Mouse (Mus musculus): Measurements from ENCODE around the gene Hoxb8. TPM values are rescaled to one million over a fixed set of nuclear protein-coding genes. Genes with fewer than 3 reads are reported as not detected.

The Hoxb8 gene
- polyA plus RNA-seq, 2 experiments, result 0.43 to 2.1 TPM

GRCm38 (mm10) chr11:96295092-96295835 lies 13.6 kb downstream of the Hoxb8 start:
- TF ChIP-seq POLR2A (IDR thresholded peaks at IDR 0.05; ENCODE audit: borderline replicate concordance, extremely low read depth, insufficient read depth, insufficient read length), result no peak
- Histone ChIP-seq H3K36me3 (ENCODE audit: control insufficient read depth, insufficient read depth, low read length) (no peaks in the 10 kb centered on the region), H3K9me3 (ENCODE audit: control insufficient read depth, low read length) (no peaks in the 10 kb centered on the region), H3K4me1 (ENCODE audit: control insufficient read depth, insufficient read depth, low read length) (no peaks in the 10 kb centered on the region), H3K4me2 (replicated peaks; ENCODE audit: low read depth, low read length, severe bottlenecking) (0 out of 2 replicates have a peak overlapping the region, but pooled peaks have one; percentile 1), H3K4me3 (replicated peaks; ENCODE audit: low read length) (no peak overlapping the region), H3K27ac (replicated peaks; ENCODE audit: low read depth, low read length) (no peak overlapping the region), H3K9ac (ENCODE audit: low read depth, low read length, severe bottlenecking) (no peak overlapping the region), H3K27me3 (ENCODE audit: control insufficient read depth, insufficient read depth, low read length) (peaks cover 100% of the 10 kb centered on the region)
- ATAC-seq (ENCODE audit: low FRiP score, low read depth) (no peak), DNase-seq (ENCODE audit: low spot score) (no peak)
- under 1% methylated on average over 30 of the region's 30 CpGs for WGBS

DNA sequence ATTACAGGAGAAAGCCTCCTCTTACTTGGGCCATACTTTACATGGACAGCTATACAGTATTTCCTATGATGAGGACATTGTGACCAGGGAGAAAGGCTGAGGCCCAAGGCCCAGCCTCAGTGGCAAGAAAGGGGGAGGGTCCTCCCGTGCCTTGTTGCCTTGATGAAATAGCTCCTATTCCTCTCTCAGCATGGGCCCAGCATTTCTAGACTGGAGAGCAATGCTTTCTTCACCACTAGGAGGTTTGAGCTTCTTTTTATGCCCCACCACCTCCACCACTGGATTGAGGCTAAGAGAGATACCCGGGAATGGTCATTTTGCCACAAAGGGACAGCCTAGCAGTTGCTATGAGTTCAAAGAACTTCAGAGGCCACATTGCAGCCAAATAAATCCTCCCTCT lies 15.3 kb downstream of the Hoxb8 start:
- WGBS, result 8% methylated on average over 2 of the region's 2 CpGs
- DNase-seq (ENCODE audit: low spot score) (no peak), ATAC-seq (ENCODE audit: low FRiP score, low read depth) (no peak)
- peaks cover 100% of the 10 kb centered on the region for H3K27me3 ChIP-seq (ENCODE audit: control insufficient read depth, insufficient read depth, low read length)
- no peak for TF ChIP-seq POLR2A (IDR thresholded peaks at IDR 0.05; ENCODE audit: borderline replicate concordance, extremely low read depth, insufficient read depth, insufficient read length)
- no peak overlapping the region for H3K9ac ChIP-seq (ENCODE audit: low read depth, low read length, severe bottlenecking)
- H3K9me3 ChIP-seq (ENCODE audit: control insufficient read depth, low read length), result no peaks in the 10 kb centered on the region
- H3K27ac ChIP-seq (replicated peaks; ENCODE audit: low read depth, low read length), result no peak overlapping the region
- H3K4me1 ChIP-seq (ENCODE audit: control insufficient read depth, insufficient read depth, low read length), result no peaks in the 10 kb centered on the region
- H3K36me3 ChIP-seq (ENCODE audit: control insufficient read depth, insufficient read depth, low read length), result no peaks in the 10 kb centered on the region
- no peak overlapping the region for H3K4me2 ChIP-seq (replicated peaks; ENCODE audit: low read depth, low read length, severe bottlenecking)
- H3K4me3 ChIP-seq (replicated peaks; ENCODE audit: low read length), result no peak overlapping the region

GRCm38 (mm10) chr11:96297428-96297827 lies 15.7 kb downstream of the Hoxb8 start:
- no peak for ATAC-seq (ENCODE audit: low FRiP score, low read depth)
- H3K27ac ChIP-seq (replicated peaks; ENCODE audit: low read depth, low read length), result no peak overlapping the region
- H3K9me3 ChIP-seq (ENCODE audit: control insufficient read depth, low read length), result no peaks in the 10 kb centered on the region
- H3K27me3 ChIP-seq (ENCODE audit: control insufficient read depth, insufficient read depth, low read length), result peaks cover 100% of the 10 kb centered on the region
- no peak overlapping the region for H3K4me3 ChIP-seq (replicated peaks; ENCODE audit: low read length)
- H3K9ac ChIP-seq (ENCODE audit: low read depth, low read length, severe bottlenecking), result no peak overlapping the region
- 11% methylated on average over 3 of the region's 3 CpGs for WGBS
- TF ChIP-seq POLR2A (IDR thresholded peaks at IDR 0.05; ENCODE audit: borderline replicate concordance, extremely low read depth, insufficient read depth, insufficient read length), result no peak
- no peak for DNase-seq (ENCODE audit: low spot score)
- no peak overlapping the region for H3K4me2 ChIP-seq (replicated peaks; ENCODE audit: low read depth, low read length, severe bottlenecking)
- H3K4me1 ChIP-seq (ENCODE audit: control insufficient read depth, insufficient read depth, low read length), result no peaks in the 10 kb centered on the region
- no peaks in the 10 kb centered on the region for H3K36me3 ChIP-seq (ENCODE audit: control insufficient read depth, insufficient read depth, low read length)

- H3K36me3 ChIP-seq (ENCODE audit: control insufficient read depth, insufficient read depth, low read length), result no peaks in the 10 kb centered on the region
- peaks cover 100% of the 10 kb centered on the region for H3K27me3 ChIP-seq (ENCODE audit: control insufficient read depth, insufficient read depth, low read length)
- H3K4me3 ChIP-seq (replicated peaks; ENCODE audit: low read length), result no peak overlapping the region
- no peak for TF ChIP-seq POLR2A (IDR thresholded peaks at IDR 0.05; ENCODE audit: borderline replicate concordance, extremely low read depth, insufficient read depth, insufficient read length)
- no peaks in the 10 kb centered on the region for H3K9me3 ChIP-seq (ENCODE audit: control insufficient read depth, low read length)
- DNase-seq (ENCODE audit: low spot score) (no peak), ATAC-seq (ENCODE audit: low FRiP score, low read depth) (no peak)
- H3K27ac ChIP-seq (replicated peaks; ENCODE audit: low read depth, low read length), result no peak overlapping the region
- 7% methylated on average over 11 of the region's 11 CpGs for WGBS
- H3K9ac ChIP-seq (ENCODE audit: low read depth, low read length, severe bottlenecking), result no peak overlapping the region
- no peak overlapping the region for H3K4me2 ChIP-seq (replicated peaks; ENCODE audit: low read depth, low read length, severe bottlenecking)
- no peaks in the 10 kb centered on the region for H3K4me1 ChIP-seq (ENCODE audit: control insufficient read depth, insufficient read depth, low read length)
Observed at GRCm38 (mm10) chr11:96297968-96298635, 16.4 kb downstream of the Hoxb8 start.

DNA sequence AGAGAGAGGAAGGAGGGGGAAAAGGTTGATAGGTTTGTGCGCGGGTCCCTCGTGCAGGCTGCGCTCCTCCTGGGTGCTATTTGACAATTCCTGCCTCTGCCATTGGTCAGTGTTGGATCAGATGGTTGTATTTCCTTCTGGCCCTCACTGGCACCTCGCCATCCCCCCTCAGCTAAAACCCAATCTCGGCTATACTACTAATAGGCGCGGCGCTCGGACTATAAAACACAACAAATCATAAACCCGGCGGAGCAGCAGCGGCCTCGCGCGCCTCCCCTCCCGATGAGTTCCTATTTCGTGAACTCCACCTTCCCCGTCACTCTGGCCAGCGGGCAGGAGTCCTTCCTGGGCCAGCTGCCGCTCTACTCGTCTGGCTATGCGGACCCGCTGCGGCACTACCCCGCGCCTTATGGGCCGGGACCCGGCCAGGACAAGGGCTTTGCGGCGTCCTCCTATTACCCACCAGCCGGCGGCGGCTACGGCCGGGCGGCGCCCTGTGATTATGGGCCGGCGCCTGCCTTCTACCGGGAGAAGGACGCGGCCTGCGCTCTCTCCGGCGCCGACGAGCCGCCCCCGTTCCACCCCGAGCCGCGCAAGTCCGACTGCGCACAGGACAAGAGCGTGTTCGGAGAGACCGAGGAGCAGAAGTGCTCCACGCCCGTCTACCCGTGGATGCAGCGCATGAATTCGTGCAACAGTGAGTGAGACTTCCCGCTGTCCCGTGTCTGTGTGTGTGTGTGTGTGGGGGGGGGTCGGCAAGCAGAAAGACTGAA lies 17.4 kb downstream of the Hoxb8 start:
- Histone ChIP-seq H3K27ac (replicated peaks; ENCODE audit: low read depth, low read length) (no peak overlapping the region), H3K9ac (ENCODE audit: low read depth, low read length, severe bottlenecking) (no peak overlapping the region; the same call in 1 of the 2 replicates), H3K4me1 (ENCODE audit: control insufficient read depth, insufficient read depth, low read length) (0 out of 2 replicates have a peak, but pooled peaks cover 3% of the 10 kb centered on the region), H3K9me3 (ENCODE audit: control insufficient read depth, low read length) (no peaks in the 10 kb centered on the region), H3K4me3 (replicated peaks; ENCODE audit: low read length) (peak overlapping the region; percentile 25), H3K4me2 (replicated peaks; ENCODE audit: low read depth, low read length, severe bottlenecking) (peak overlapping the region; percentile 40), H3K36me3 (ENCODE audit: control insufficient read depth, insufficient read depth, low read length) (no peaks in the 10 kb centered on the region), H3K27me3 (ENCODE audit: control insufficient read depth, insufficient read depth, low read length) (peaks cover 100% of the 10 kb centered on the region)
- TF ChIP-seq POLR2A (IDR thresholded peaks at IDR 0.05; ENCODE audit: borderline replicate concordance, extremely low read depth, insufficient read depth, insufficient read length), result no peak
- DNase-seq (ENCODE audit: low spot score) (no peak), ATAC-seq (ENCODE audit: low FRiP score, low read depth) (no peak)
- WGBS, result under 1% methylated on average over 64 of the region's 66 CpGs

Measured in limb, embryonic 14.5 days (tissue).